Mouse (Mus musculus): ENCODE data around the gene Dnajc11. TPM values are rescaled to one million over a fixed set of nuclear protein-coding genes. Genes with fewer than 3 reads are reported as not detected.

Dnajc11 gene
- polyA plus RNA-seq, 1 experiment from 2014 or later, result 82.8 TPM

GRCm38 (mm10) chr4:152007481-152008147, 74.1 kb downstream of the Dnajc11 start:
- no peak overlapping the region for H3K27ac ChIP-seq
- no peaks in the 10 kb centered on the region for H3K9me3 ChIP-seq (replicated peaks)
- no peaks in the 10 kb centered on the region for H3K36me3 ChIP-seq
- peaks cover 50% of the 10 kb centered on the region for H3K27me3 ChIP-seq
- peak overlapping the region; percentile 100 for H3K4me2 ChIP-seq (replicated peaks)
- peaks cover 34% of the 10 kb centered on the region for H3K4me1 ChIP-seq
- ATAC-seq (ENCODE audit: low FRiP score), result no peak
- 0 out of 2 replicates have a peak overlapping the region, but pooled peaks have one; percentile 65 for H3K9ac ChIP-seq
- peak overlapping the region; percentile 70; the same call in 1 of the 2 replicates for H3K4me3 ChIP-seq
- WGBS, result 5% methylated on average over 8 of the region's 8 CpGs

DNA sequence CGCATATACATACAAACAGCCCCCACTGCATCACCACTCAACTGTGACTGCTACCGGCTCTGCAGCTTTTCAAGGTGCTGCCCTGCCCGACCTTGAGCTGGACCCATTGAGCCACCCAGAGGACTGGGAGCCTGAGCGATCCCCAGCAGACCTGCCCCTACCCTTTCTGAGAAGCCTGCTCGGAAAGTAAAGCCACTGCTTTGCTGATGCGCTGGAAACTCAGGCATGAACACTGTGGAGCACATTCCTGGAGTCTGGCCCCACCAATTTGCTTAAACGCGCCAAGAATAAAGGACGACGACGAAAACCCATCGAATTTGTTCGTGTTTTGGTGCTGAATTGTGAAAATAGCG, 74.6 kb downstream of the Dnajc11 start:
- Histone ChIP-seq H3K4me1 (peaks cover 34% of the 10 kb centered on the region), H3K36me3 (no peaks in the 10 kb centered on the region), H3K9me3 (replicated peaks) (no peaks in the 10 kb centered on the region), H3K9ac (peak overlapping the region; percentile 65; the same call in 1 of the 2 replicates), H3K27ac (no peak overlapping the region), H3K27me3 (peaks cover 50% of the 10 kb centered on the region), H3K4me3 (peak overlapping the region; percentile 70), H3K4me2 (replicated peaks) (peak overlapping the region; percentile 100)
- 0 out of 2 replicates have a peak, but pooled peaks have one; percentile 2 for ATAC-seq (ENCODE audit: low FRiP score)
- WGBS, result under 1% methylated on average over 14 of the region's 14 CpGs

GRCm38 (mm10) chr4:152008622-152009075, 75.2 kb downstream of the Dnajc11 start, which contains the start of gene Klhl21:
TSS of gene Klhl21 (plus strand) at chr4:152008803.
- Histone ChIP-seq H3K27me3 (peaks cover 50% of the 10 kb centered on the region), H3K9me3 (replicated peaks) (no peaks in the 10 kb centered on the region), H3K36me3 (no peaks in the 10 kb centered on the region), H3K9ac (peak within 1 kb of the TSS; percentile 65), H3K27ac (peak within 1 kb of the TSS; percentile 31), H3K4me1 (peaks cover 34% of the 10 kb centered on the region), H3K4me2 (replicated peaks) (peak within 1 kb of the TSS; percentile 100), H3K4me3 (peak within 1 kb of the TSS; percentile 70)
- peak; percentile 86 for ATAC-seq (ENCODE audit: low FRiP score)
- WGBS, result 1% methylated on average over 42 of the region's 45 CpGs

GRCm38 (mm10) chr4:152009076-152010051, 75.9 kb downstream of the Dnajc11 start:
- H3K4me3 ChIP-seq, result peak overlapping the region; percentile 70
- peak; percentile 72 for ATAC-seq (ENCODE audit: low FRiP score)
- peak overlapping the region; percentile 65 for H3K9ac ChIP-seq
- H3K4me1 ChIP-seq, result peaks cover 34% of the 10 kb centered on the region
- under 1% methylated on average over 112 of the region's 115 CpGs for WGBS
- no peaks in the 10 kb centered on the region for H3K36me3 ChIP-seq
- peak overlapping the region; percentile 31 for H3K27ac ChIP-seq
- peak overlapping the region; percentile 100 for H3K4me2 ChIP-seq (replicated peaks)
- no peaks in the 10 kb centered on the region for H3K9me3 ChIP-seq (replicated peaks)
- H3K27me3 ChIP-seq, result peaks cover 50% of the 10 kb centered on the region

- Histone ChIP-seq H3K27me3 (peaks cover 50% of the 10 kb centered on the region), H3K4me2 (replicated peaks) (peak overlapping the region; percentile 100), H3K36me3 (no peaks in the 10 kb centered on the region), H3K4me3 (peak overlapping the region; percentile 70), H3K4me1 (peaks cover 34% of the 10 kb centered on the region), H3K27ac (no peak overlapping the region), H3K9me3 (replicated peaks) (no peaks in the 10 kb centered on the region), H3K9ac (peak overlapping the region; percentile 65)
- 3% methylated on average over 10 of the region's 10 CpGs for WGBS
- ATAC-seq (ENCODE audit: low FRiP score), result 0 out of 2 replicates have a peak, but pooled peaks have one; percentile 4
Measured at GRCm38 (mm10) chr4:152010091-152010706, 76.7 kb downstream of the Dnajc11 start.

GRCm38 (mm10) chr4:152010707-152011134, 77.2 kb downstream of the Dnajc11 start:
- H3K27me3 ChIP-seq, result peaks cover 50% of the 10 kb centered on the region
- peak overlapping the region; percentile 100 for H3K4me2 ChIP-seq (replicated peaks)
- H3K9me3 ChIP-seq (replicated peaks), result no peaks in the 10 kb centered on the region
- no peaks in the 10 kb centered on the region for H3K36me3 ChIP-seq
- peak overlapping the region; percentile 65; the same call in 1 of the 2 replicates for H3K9ac ChIP-seq
- ATAC-seq (ENCODE audit: low FRiP score), result no peak
- H3K4me3 ChIP-seq, result peak overlapping the region; percentile 70
- no peak overlapping the region for H3K27ac ChIP-seq
- WGBS, result 11% methylated on average over 13 of the region's 13 CpGs
- H3K4me1 ChIP-seq, result peaks cover 34% of the 10 kb centered on the region

- H3K9me3 ChIP-seq (replicated peaks), result no peaks in the 10 kb centered on the region
- H3K4me2 ChIP-seq (replicated peaks), result peak overlapping the region; percentile 100
- H3K4me1 ChIP-seq, result peaks cover 34% of the 10 kb centered on the region
- 0 out of 2 replicates have a peak, but pooled peaks cover 5% of the 10 kb centered on the region for H3K36me3 ChIP-seq
- H3K27ac ChIP-seq, result no peak overlapping the region
- 76% methylated on average over 8 of the region's 8 CpGs for WGBS
- no peak for ATAC-seq (ENCODE audit: low FRiP score)
- peak overlapping the region; percentile 70 for H3K4me3 ChIP-seq
- H3K27me3 ChIP-seq, result peaks cover 50% of the 10 kb centered on the region
- H3K9ac ChIP-seq, result no peak overlapping the region
Measured at GRCm38 (mm10) chr4:152011171-152011760, 77.8 kb downstream of the Dnajc11 start.

DNA sequence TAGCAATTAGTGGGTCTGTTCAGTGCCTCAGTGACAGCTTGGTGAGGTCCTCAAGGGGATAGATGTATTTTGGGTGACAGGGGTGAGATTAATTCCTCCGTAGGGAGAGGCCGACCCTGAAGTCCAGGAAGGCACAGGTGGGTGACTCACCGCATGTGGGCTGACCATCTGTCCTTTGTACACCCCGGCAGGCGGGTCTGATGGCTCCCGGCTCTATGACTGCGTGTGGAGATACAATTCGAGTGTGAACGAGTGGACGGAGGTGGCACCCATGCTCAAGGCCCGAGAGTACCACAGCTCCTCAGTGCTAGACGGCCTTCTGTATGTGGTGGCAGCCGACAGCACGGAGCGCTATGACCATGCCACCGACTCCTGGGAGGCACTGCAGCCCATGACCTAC, 78.6 kb downstream of the Dnajc11 start:
- no peak overlapping the region for H3K4me2 ChIP-seq (replicated peaks)
- no peak for ATAC-seq (ENCODE audit: low FRiP score)
- H3K9me3 ChIP-seq (replicated peaks), result no peaks in the 10 kb centered on the region
- peaks cover 34% of the 10 kb centered on the region for H3K4me1 ChIP-seq
- H3K27me3 ChIP-seq, result peaks cover 42% of the 10 kb centered on the region
- 91% methylated on average over 16 of the region's 16 CpGs for WGBS
- H3K4me3 ChIP-seq, result no peak overlapping the region
- no peak overlapping the region for H3K27ac ChIP-seq
- H3K36me3 ChIP-seq, result peaks cover 5% of the 10 kb centered on the region; the same call in 1 of the 2 replicates
- no peak overlapping the region for H3K9ac ChIP-seq

DNA sequence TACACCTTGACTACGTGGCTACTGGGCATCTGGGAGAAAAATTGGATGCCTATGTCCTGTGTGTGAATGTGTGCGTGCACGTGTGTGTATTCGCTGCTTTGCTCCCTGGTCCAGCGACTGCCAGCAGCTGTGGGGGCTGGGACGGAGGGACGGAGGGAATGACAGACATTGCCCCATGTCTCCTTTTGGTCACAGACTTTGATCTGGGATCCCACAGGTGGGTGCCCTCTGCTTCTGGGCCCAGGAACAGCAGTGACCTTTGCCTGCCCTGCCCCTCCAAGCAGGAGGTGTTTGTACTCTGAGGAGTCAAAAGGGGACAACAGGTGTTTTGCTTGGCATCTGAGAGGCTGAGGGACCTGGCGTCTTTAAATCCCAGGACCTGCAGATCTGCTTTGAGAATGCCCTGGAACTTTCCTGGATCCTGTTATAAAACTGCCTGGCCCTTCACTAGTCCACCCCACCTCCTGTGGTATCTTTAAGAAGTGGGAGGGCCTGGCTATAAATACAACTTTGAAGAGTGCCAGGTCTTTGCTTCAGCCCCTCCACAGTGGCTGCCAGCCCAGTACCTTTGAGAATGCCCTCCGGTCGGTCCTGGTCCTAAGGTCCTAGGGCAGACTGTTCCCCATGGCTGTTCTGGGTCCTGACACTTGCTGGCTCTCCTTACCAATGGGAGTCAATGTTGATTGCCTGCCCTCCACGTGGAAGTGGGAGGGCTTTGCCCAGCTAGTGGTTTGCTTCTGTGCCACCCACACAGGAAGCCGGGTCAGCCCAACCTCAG, 79.7 kb downstream of the Dnajc11 start:
- Histone ChIP-seq H3K27me3 (peaks cover 31% of the 10 kb centered on the region), H3K9ac (no peak overlapping the region), H3K36me3 (peaks cover 8% of the 10 kb centered on the region; the same call in 1 of the 2 replicates), H3K9me3 (replicated peaks) (no peaks in the 10 kb centered on the region), H3K27ac (no peak overlapping the region), H3K4me2 (replicated peaks) (no peak overlapping the region), H3K4me3 (no peak overlapping the region), H3K4me1 (peaks cover 24% of the 10 kb centered on the region)
- 86% methylated on average over 12 of the region's 12 CpGs for WGBS
- no peak for ATAC-seq (ENCODE audit: low FRiP score)

- H3K36me3 ChIP-seq, result peaks cover 59% of the 10 kb centered on the region
- H3K4me1 ChIP-seq, result no peaks in the 10 kb centered on the region
- H3K9ac ChIP-seq, result no peak overlapping the region
- no peak for ATAC-seq (ENCODE audit: low FRiP score)
- no peak overlapping the region for H3K4me3 ChIP-seq
- no peak overlapping the region for H3K27ac ChIP-seq
- WGBS, result 93% methylated on average over 6 of the region's 6 CpGs
- no peaks in the 10 kb centered on the region for H3K27me3 ChIP-seq
- no peak overlapping the region for H3K4me2 ChIP-seq (replicated peaks)
- no peaks in the 10 kb centered on the region for H3K9me3 ChIP-seq (replicated peaks)
Measured at GRCm38 (mm10) chr4:152019073-152019472, 85.6 kb downstream of the Dnajc11 start.

GRCm38 (mm10) chr4:152020024-152020423, 86.5 kb downstream of the Dnajc11 start:
- Histone ChIP-seq H3K36me3 (peaks cover 68% of the 10 kb centered on the region), H3K4me3 (no peak overlapping the region), H3K4me1 (peaks cover 6% of the 10 kb centered on the region), H3K4me2 (replicated peaks) (no peak overlapping the region), H3K27ac (no peak overlapping the region), H3K9me3 (replicated peaks) (no peaks in the 10 kb centered on the region), H3K27me3 (no peaks in the 10 kb centered on the region), H3K9ac (no peak overlapping the region)
- no peak for ATAC-seq (ENCODE audit: low FRiP score)
- WGBS, result 95% methylated on average over 21 of the region's 21 CpGs

Data from hindbrain, embryonic 12.5 days (tissue).